Mouse (Mus musculus): Measurements from ENCODE around the gene Esrrg. TPM values are rescaled to one million over a fixed set of nuclear protein-coding genes. Genes with fewer than 3 reads are reported as not detected.

Esrrg gene
- polyA plus RNA-seq, 1 experiment from 2014 or later, result 51.4 TPM

DNA sequence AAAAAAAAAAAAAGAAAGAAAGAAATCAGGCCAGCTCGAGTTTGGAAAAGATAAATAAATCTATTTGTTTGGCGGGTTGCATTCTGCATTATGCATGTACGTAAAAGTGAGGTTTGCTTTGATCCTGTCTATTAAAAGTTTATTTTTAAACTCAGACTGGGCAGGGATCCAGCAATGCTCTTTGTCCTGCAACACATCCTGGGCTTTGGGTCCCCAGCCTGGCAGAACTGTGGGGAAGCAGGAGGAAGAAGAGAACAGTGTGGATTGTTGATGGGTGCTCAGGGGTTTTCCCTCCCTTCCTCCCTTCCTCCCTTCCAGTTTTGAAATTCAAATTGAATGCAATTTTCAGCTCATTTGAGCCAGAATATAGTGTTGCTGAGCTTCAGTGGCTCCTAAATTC, 187.0 kb downstream of the Esrrg start:
- H3K27ac ChIP-seq (ENCODE audit: low read depth, low read length), result no peak overlapping the region
- 65% methylated on average over 3 of the region's 3 CpGs for WGBS

DNA sequence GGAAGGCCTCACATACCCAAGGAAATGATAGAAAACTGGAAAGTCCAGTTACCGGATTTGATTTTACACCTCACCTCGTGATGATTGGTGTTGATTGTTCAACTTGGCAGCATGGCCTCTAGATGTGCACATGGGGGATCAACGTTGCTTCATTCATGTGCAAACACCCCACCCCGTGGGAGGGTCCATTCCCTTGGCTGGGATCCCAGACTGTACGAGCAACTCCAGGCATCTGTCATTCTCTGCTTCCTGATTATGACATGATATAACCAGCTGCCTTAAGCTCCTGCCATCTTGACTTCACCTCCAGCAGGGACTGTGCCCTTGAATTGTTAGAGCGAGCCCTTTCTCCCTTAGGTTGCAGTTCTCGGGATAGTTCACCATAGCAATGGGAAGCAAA, 190.7 kb downstream of the Esrrg start:
- Histone ChIP-seq H3K27me3 (ENCODE audit: control insufficient read depth, insufficient read depth, low read length) (no peaks in the 10 kb centered on the region), H3K9me3 (ENCODE audit: control insufficient read depth, low read length) (no peaks in the 10 kb centered on the region), H3K4me2 (ENCODE audit: low read depth, low read length) (no peak overlapping the region), H3K4me1 (ENCODE audit: control insufficient read depth, insufficient read depth, low read length) (no peaks in the 10 kb centered on the region), H3K4me3 (ENCODE audit: low read depth, low read length) (no peak overlapping the region), H3K36me3 (ENCODE audit: control insufficient read depth, insufficient read depth, low read length) (no peaks in the 10 kb centered on the region), H3K27ac (ENCODE audit: low read depth, low read length) (no peak overlapping the region), H3K9ac (replicated peaks; ENCODE audit: low read depth, low read length) (no peak overlapping the region)
- ATAC-seq (ENCODE audit: low read depth), result no peak
- WGBS, result 69% methylated on average over 7 of the region's 7 CpGs

More for the DNA sequence above, 187.0 kb downstream of the Esrrg start:
- Histone ChIP-seq H3K9me3 (ENCODE audit: control insufficient read depth, low read length) (no peaks in the 10 kb centered on the region), H3K4me3 (ENCODE audit: low read depth, low read length) (no peak overlapping the region), H3K4me1 (ENCODE audit: control insufficient read depth, insufficient read depth, low read length) (no peaks in the 10 kb centered on the region), H3K4me2 (ENCODE audit: low read depth, low read length) (no peak overlapping the region), H3K9ac (replicated peaks; ENCODE audit: low read depth, low read length) (no peak overlapping the region), H3K27me3 (ENCODE audit: control insufficient read depth, insufficient read depth, low read length) (no peaks in the 10 kb centered on the region), H3K36me3 (ENCODE audit: control insufficient read depth, insufficient read depth, low read length) (no peaks in the 10 kb centered on the region)
- ATAC-seq (ENCODE audit: low read depth), result no peak

DNA sequence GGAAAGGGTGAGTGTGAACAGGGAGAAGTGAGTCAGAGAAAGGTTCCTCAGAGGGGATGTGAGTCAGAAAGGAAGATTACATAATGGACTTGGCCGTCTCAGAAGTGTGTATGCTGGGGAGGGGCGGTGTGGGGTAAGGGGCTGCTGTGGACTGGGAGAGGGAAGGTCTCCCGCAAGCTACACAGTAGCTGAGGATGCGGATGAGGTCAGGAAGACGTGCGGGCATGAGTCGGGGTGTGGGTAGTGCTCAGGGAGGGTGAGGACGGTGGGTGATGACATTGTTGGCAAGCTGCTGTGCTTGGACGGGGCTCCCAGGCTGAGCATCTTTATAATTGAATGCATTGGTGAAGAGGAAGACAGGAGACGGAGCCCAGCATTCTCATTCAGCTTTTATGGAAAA, 192.2 kb downstream of the Esrrg start:
- H3K27ac ChIP-seq (ENCODE audit: low read depth, low read length), result no peak overlapping the region
- no peaks in the 10 kb centered on the region for H3K4me1 ChIP-seq (ENCODE audit: control insufficient read depth, insufficient read depth, low read length)
- WGBS, result 81% methylated on average over 10 of the region's 10 CpGs
- no peaks in the 10 kb centered on the region for H3K36me3 ChIP-seq (ENCODE audit: control insufficient read depth, insufficient read depth, low read length)
- H3K9me3 ChIP-seq (ENCODE audit: control insufficient read depth, low read length), result no peaks in the 10 kb centered on the region
- H3K27me3 ChIP-seq (ENCODE audit: control insufficient read depth, insufficient read depth, low read length), result no peaks in the 10 kb centered on the region
- no peak for ATAC-seq (ENCODE audit: low read depth)
- H3K9ac ChIP-seq (replicated peaks; ENCODE audit: low read depth, low read length), result no peak overlapping the region
- H3K4me2 ChIP-seq (ENCODE audit: low read depth, low read length), result no peak overlapping the region
- H3K4me3 ChIP-seq (ENCODE audit: low read depth, low read length), result no peak overlapping the region

DNA sequence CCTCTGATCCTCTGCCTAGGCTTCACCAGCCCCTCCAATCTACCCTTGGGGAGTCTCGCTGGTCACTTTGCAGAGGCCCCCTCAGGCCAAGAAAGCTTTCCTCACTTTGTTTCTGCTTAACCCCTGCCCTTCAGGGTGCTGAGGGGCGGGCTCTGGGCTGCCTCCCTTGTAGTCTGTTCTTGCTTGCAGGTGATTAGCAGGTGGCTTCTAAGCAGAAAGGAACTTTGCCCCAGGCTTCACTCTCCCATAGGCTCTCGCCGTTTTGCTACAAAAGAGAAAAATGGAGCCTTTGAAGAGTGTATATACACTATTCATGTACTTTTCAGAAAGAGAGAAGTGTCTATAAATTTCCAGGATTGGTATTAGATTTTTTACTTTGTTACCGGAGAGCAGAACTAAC, 195.0 kb downstream of the Esrrg start:
- Histone ChIP-seq H3K9me3 (ENCODE audit: control insufficient read depth, low read length) (no peaks in the 10 kb centered on the region), H3K4me1 (ENCODE audit: control insufficient read depth, insufficient read depth, low read length) (no peaks in the 10 kb centered on the region), H3K27me3 (ENCODE audit: control insufficient read depth, insufficient read depth, low read length) (no peaks in the 10 kb centered on the region), H3K27ac (ENCODE audit: low read depth, low read length) (no peak overlapping the region), H3K4me2 (ENCODE audit: low read depth, low read length) (no peak overlapping the region), H3K36me3 (ENCODE audit: control insufficient read depth, insufficient read depth, low read length) (no peaks in the 10 kb centered on the region), H3K4me3 (ENCODE audit: low read depth, low read length) (no peak overlapping the region), H3K9ac (replicated peaks; ENCODE audit: low read depth, low read length) (no peak overlapping the region)
- 26% methylated on average over 5 of the region's 5 CpGs for WGBS
- ATAC-seq (ENCODE audit: low read depth), result no peak

DNA sequence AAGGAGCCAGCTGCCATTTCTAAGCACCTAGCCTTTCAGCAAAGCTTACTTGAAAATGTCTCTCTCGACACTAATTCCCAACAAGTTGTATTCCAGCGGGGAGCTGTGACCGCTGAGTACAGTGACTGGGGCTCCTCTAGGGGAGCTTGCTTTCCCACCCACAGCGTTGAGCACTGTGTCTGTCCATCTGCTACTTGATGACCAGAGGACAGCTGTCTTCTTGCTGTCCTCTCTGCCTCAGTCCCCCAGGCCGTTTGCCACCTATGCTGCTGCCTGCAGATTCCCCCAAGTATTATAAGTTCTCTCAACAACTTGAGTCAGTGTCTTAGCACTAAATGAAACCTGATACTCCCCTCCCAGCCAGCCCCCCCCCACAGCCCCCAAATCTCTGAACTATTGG, 195.4 kb downstream of the Esrrg start:
- Histone ChIP-seq H3K9me3 (ENCODE audit: control insufficient read depth, low read length) (no peaks in the 10 kb centered on the region), H3K4me1 (ENCODE audit: control insufficient read depth, insufficient read depth, low read length) (no peaks in the 10 kb centered on the region), H3K4me3 (ENCODE audit: low read depth, low read length) (no peak overlapping the region), H3K27me3 (ENCODE audit: control insufficient read depth, insufficient read depth, low read length) (no peaks in the 10 kb centered on the region), H3K36me3 (ENCODE audit: control insufficient read depth, insufficient read depth, low read length) (no peaks in the 10 kb centered on the region), H3K27ac (ENCODE audit: low read depth, low read length) (no peak overlapping the region), H3K4me2 (ENCODE audit: low read depth, low read length) (no peak overlapping the region), H3K9ac (replicated peaks; ENCODE audit: low read depth, low read length) (no peak overlapping the region)
- WGBS, result 13% methylated on average over 5 of the region's 5 CpGs
- no peak for ATAC-seq (ENCODE audit: low read depth)

DNA sequence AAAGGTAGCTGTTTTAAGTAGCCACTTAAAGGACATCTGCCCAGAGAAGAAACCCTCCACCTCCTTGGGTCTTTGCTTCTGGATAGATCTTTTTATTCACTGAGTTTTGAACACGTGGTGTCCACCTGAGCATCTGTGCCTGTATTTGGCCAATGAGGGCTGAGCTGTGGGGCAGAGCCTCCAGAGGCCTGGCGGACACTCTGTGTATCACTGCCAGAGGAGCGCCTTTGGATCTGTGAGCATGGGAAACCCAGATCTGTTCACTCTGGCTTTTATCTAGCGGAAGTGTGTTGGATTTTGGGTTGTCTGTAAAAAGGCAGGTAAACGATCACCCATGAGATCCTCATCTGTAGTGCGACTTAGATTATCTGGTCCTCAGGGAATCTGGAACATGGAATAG, 196.4 kb downstream of the Esrrg start:
- WGBS, result 77% methylated on average over 6 of the region's 6 CpGs
- no peak overlapping the region for H3K9ac ChIP-seq (replicated peaks; ENCODE audit: low read depth, low read length)

DNA sequence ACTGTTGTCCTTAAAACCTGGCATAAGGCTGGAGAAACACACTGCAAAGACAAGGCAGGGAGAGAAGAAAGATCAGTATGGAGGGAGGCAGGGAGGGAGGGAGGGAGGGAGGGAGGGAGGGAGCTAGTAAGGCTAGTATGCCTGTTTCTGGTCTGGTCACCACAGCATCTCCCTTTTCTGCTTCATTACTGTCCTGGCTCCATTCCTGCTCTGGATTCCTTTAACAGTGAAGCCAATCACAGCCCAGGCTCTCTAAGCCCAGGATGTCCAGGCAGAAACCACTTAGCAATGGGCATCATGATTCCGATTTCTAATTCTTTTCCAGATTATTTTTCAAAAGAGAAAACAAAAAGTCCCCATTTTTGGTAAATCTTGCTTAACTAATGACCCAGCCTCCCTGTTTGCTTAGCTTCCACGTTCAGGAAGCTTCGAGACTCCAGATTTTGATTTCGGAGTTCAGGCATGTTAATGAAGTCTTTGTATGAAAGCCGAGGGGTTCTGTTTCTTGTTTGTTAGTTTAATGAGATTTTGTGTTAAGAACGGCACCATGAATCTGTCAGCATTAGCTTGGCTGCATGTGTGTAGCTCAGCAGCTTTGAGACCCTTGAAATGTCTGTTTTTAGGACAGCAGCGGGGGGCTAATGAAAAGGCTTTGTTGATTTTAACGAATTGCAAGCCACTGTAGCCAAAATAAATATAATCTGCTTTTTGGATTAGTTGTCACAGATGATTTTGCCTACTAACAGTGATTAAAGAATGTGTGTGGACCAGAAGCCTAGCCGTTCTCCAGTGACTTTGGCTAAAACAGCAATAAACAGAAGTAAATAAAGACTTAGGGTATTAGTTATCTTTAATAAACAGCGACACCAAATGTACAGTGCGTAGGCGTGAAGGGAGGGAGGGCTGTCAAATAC, 199.1 kb downstream of the Esrrg start:
- 37% methylated on average over 12 of the region's 12 CpGs for WGBS
- H3K9me3 ChIP-seq (ENCODE audit: control insufficient read depth, low read length), result no peaks in the 10 kb centered on the region
- H3K27me3 ChIP-seq (ENCODE audit: control insufficient read depth, insufficient read depth, low read length), result no peaks in the 10 kb centered on the region
- no peaks in the 10 kb centered on the region for H3K4me1 ChIP-seq (ENCODE audit: control insufficient read depth, insufficient read depth, low read length)
- ATAC-seq (ENCODE audit: low read depth), result no peak
- no peak overlapping the region for H3K27ac ChIP-seq (ENCODE audit: low read depth, low read length)
- H3K9ac ChIP-seq (replicated peaks; ENCODE audit: low read depth, low read length), result no peak overlapping the region
- no peaks in the 10 kb centered on the region for H3K36me3 ChIP-seq (ENCODE audit: control insufficient read depth, insufficient read depth, low read length)
- H3K4me3 ChIP-seq (ENCODE audit: low read depth, low read length), result no peak overlapping the region
- no peak overlapping the region for H3K4me2 ChIP-seq (ENCODE audit: low read depth, low read length)

More for the DNA sequence above, 196.4 kb downstream of the Esrrg start:
- no peaks in the 10 kb centered on the region for H3K36me3 ChIP-seq (ENCODE audit: control insufficient read depth, insufficient read depth, low read length)
- H3K27ac ChIP-seq (ENCODE audit: low read depth, low read length), result no peak overlapping the region
- ATAC-seq (ENCODE audit: low read depth), result no peak
- H3K4me2 ChIP-seq (ENCODE audit: low read depth, low read length), result no peak overlapping the region
- H3K27me3 ChIP-seq (ENCODE audit: control insufficient read depth, insufficient read depth, low read length), result no peaks in the 10 kb centered on the region
- H3K9me3 ChIP-seq (ENCODE audit: control insufficient read depth, low read length), result no peaks in the 10 kb centered on the region
- H3K4me1 ChIP-seq (ENCODE audit: control insufficient read depth, insufficient read depth, low read length), result no peaks in the 10 kb centered on the region
- no peak overlapping the region for H3K4me3 ChIP-seq (ENCODE audit: low read depth, low read length)

DNA sequence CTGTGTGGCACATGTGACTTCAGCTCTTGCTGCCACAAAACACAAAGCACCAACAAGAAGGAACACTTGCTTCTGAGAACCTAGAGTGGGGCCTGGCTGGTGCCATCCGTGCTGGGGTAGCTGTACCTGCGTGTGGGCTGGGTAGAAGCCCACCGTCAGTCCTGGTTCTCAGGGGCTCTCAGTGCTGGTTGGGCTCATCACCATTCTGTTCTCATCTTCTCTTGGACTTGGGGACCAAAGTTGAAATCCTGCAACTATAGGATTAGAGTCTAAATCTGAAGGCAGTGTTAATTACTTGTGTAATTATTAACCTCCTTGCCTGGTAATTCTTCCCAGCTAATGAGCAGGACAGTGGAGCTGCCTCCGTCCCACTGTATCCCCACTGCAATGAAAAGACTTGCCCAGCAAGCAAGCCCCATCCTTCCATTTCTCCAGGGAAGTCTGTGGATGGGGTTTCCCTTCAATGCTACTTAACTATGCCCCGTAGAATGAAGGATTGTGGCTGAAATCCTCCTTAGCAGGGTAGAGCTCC, 199.9 kb downstream of the Esrrg start:
- no peak for ATAC-seq (ENCODE audit: low read depth)
- no peaks in the 10 kb centered on the region for H3K36me3 ChIP-seq (ENCODE audit: control insufficient read depth, insufficient read depth, low read length)
- 65% methylated on average over 5 of the region's 5 CpGs for WGBS
- no peaks in the 10 kb centered on the region for H3K4me1 ChIP-seq (ENCODE audit: control insufficient read depth, insufficient read depth, low read length)
- no peak overlapping the region for H3K27ac ChIP-seq (ENCODE audit: low read depth, low read length)
- H3K4me3 ChIP-seq (ENCODE audit: low read depth, low read length), result no peak overlapping the region
- no peak overlapping the region for H3K9ac ChIP-seq (replicated peaks; ENCODE audit: low read depth, low read length)
- no peaks in the 10 kb centered on the region for H3K27me3 ChIP-seq (ENCODE audit: control insufficient read depth, insufficient read depth, low read length)
- no peaks in the 10 kb centered on the region for H3K9me3 ChIP-seq (ENCODE audit: control insufficient read depth, low read length)
- no peak overlapping the region for H3K4me2 ChIP-seq (ENCODE audit: low read depth, low read length)

DNA sequence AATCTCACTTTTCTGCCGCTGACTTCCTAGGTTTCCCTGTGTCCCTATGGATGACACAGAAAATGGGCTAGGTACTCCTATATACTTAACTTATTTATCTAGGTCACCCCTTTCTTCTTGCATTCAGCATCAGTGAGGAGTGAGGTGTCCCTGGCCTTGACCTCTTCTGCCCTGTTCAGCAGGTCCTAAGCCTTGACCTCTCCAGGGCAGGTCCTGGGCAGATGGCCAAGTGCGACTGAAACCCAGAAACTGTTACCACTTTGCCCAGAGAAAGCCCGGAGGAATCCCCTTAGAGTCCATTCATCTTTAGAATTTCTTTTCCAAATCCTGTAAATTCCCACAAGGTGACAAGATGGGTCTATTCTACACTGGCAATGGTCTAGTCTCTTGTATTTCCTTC, 201.0 kb downstream of the Esrrg start:
- no peak for ATAC-seq (ENCODE audit: low read depth)
- no peak overlapping the region for H3K4me2 ChIP-seq (ENCODE audit: low read depth, low read length)
- no peaks in the 10 kb centered on the region for H3K27me3 ChIP-seq (ENCODE audit: control insufficient read depth, insufficient read depth, low read length)
- H3K9me3 ChIP-seq (ENCODE audit: control insufficient read depth, low read length), result no peaks in the 10 kb centered on the region
- no peak overlapping the region for H3K27ac ChIP-seq (ENCODE audit: low read depth, low read length)
- WGBS, result 86% methylated on average over 3 of the region's 3 CpGs
- no peaks in the 10 kb centered on the region for H3K36me3 ChIP-seq (ENCODE audit: control insufficient read depth, insufficient read depth, low read length)
- H3K4me3 ChIP-seq (ENCODE audit: low read depth, low read length), result no peak overlapping the region
- H3K4me1 ChIP-seq (ENCODE audit: control insufficient read depth, insufficient read depth, low read length), result no peaks in the 10 kb centered on the region
- H3K9ac ChIP-seq (replicated peaks; ENCODE audit: low read depth, low read length), result no peak overlapping the region
